Mouse (Mus musculus): ENCODE results near the gene Clns1a.

GRCm38 (mm10) chr7:97765181-97765962 is 68.9 kb downstream of the Clns1a start:
- TF ChIP-seq HCFC1 (IDR thresholded peaks at IDR 0.05; ENCODE audit: borderline replicate concordance, insufficient read depth, low read length) (no peak), ZC3H11A (IDR thresholded peaks at IDR 0.05; ENCODE audit: borderline replicate concordance, low read depth, low read length) (no peak), MAFK (IDR thresholded peaks at IDR 0.05; ENCODE audit: insufficient read depth, low read depth, low read length) (no peak), CHD2 (IDR thresholded peaks at IDR 0.05; ENCODE audit: low read depth, low read length) (no peak)

Data from ES-E14 (cell line).